Mouse (Mus musculus) retina, embryonic 14.5 days (tissue): ENCODE data around the gene Elmsan1.

ENCODE experiments used
- DNase-seq: peaks from one replicate; pipeline ENCODE4 v3.0.0-alpha.2; 2015; ENCODE audit warnings: low spot score

Gene Elmsan1

GRCm38 (mm10) chr12:84174871-84175270 is 43.8 kb downstream of the Elmsan1 start:
- no peak for DNase-seq

GRCm38 (mm10) chr12:84174190-84174811 is 44.4 kb downstream of the Elmsan1 start:
- DNase-seq, result no peak

GRCm38 (mm10) chr12:84173309-84173915 is 45.3 kb downstream of the Elmsan1 start:
- DNase-seq, result no peak

DNA sequence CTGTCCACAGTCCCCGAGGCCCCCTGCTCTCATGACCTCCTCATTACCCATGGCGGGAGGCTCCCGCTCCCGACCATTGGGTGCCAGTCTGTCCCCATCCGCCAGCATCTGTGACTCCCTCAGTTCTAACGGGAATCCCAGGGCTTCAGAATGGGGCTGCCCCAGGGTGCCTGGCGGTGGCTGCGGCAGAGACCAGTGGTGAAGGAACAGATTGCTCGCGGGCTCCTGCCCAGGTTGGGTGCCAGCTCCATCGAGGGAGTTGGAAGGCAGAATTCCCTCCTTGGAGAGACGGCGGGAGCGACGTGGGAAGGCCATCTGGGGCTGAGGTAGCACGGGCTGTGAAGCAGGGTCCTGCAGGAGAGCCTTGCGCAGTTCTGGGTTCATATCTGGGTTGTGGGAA is 45.8 kb downstream of the Elmsan1 start:
- no peak for DNase-seq

DNA sequence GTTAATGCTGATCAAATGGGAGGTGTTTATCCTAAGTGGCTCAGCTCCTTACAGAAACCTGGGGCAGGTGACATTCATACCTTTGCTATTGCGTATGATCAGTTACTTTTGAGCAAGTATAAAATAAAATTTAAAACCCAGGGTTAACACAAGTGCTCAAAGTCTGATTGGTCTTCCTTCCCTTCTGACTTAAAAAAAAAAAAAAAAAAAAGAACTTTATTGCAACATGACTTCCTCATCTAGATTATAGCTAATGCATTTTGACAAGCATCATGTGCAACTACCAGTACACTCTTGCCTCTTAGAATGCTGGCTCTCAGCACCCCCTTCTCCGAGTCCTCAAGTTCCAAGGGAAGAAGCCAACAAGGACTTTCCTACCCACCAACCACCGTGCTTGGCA is 46.5 kb downstream of the Elmsan1 start:
- DNase-seq, result no peak

DNA sequence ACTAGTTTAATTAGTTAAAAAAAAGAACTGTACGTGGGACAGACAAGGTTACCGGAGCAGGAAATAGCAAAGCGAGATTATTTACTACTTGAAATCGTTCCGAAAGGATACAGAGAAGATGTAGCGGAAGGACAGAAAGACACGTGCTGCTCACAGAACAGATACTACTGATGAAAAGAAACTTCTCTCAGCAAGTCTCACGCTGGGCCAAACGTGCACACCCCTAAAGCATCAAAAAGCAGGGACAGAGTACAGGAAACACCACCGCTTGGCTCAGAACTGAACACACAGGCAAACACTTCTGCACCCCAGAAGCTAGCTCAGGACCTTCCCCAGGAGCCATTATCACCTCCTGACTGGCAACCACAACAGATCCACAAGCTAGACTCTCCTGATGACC is 48.1 kb downstream of the Elmsan1 start:
- no peak for DNase-seq

DNA sequence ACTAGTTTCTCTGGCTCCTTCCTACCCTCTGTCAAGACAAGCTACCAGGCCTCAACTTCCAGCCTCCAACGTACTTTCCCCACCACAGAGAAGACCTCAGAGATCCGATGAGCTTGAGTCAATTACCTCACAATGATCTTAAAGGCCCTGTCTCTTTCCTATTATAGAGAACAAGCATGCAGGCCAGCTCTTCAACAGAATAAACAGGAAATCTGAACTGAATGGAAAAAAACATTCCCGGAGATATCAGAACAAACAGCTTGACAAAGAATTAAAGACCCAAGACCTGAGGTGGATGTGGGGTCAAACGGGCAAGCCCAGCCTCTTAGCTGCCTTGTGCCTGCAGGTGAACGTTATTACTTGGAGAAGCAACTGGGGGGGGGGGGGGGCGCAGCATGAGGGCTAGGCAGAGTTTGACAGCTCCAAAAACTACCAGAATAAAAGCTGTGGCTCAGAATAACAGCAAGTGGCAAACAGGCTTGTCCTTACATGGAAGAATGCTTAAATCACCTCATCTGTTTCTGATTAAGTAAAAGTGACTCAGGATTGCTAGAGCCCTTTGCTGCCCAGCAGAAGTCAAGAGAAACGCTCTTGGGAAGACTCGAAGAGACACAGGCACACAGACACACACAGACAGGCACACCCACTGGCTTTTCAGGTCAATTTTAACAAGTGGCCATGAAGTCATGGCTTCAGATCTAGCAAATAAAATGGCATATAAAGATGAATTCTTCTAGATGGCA is 52.9 kb downstream of the Elmsan1 start:
- DNase-seq, result no peak

DNA sequence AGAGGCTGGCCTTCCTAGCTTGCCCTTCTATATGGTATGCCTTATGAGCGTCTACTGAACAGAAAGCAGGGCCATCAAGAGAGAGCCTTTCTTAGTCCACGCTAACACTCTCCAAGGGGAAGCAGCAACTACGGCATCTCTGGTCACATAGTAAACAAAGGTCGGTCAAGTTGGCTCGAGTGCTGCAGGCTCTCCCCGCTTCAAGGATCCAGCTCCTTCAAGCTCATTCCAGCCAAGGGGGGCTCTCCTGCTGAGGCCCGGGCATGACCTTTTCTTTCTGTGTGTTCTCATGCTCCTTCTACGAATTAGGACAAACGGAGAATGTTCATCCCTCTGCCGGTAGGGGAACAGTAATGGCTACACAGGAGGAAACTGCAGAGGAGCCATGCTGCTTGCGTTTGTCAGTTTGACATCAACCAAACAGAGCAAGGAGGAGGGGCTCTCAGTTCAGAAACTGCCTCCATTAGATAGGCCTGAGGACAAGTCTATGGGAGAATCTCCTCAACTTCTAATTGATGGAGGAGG is 55.0 kb downstream of the Elmsan1 start:
- no peak for DNase-seq

DNA sequence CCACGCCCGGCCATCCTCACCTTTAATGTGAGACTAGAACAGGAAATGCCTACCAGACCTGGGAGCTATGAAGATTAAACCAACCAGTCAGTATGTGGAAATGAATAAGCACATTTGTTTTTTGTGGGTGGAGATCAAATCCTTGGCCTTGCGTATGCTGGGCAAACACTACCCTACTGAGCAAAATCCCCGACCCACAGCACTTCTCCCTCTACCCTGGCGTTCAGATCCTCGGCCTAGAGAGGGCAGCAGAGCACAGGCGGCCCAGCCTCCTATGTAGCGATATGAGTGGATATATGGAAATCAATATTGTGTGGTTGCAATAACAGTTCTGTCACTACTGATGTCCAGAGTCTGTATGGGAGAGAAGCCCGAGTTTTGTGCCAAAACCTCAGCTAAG is 55.5 kb downstream of the Elmsan1 start:
- DNase-seq, result peak; percentile 58

- DNase-seq, result peak; percentile 63
Measured at GRCm38 (mm10) chr12:84161616-84162433, 56.9 kb downstream of the Elmsan1 start.

- DNase-seq, result no peak
Measured at GRCm38 (mm10) chr12:84161116-84161515, 57.6 kb downstream of the Elmsan1 start.

DNA sequence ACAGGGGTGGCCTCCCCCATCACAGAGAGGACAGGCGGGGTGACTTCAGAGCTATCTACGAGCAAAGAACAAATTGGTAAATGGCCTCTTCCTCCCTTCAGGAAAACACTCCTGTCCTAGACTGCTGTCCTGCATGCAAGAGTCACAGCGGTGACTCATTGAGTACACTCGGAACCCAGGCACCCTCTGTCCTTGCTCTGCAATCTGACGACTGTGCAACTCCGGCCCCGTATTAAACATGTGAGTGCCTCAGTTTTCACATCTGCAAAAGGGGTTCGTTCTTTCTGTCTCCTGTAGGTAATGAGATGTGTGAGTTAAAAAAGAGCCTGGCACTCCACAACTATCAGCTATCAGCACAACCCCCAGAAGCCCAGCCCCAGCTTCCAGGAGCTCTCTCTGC is 58.2 kb downstream of the Elmsan1 start:
- DNase-seq, result no peak

DNA sequence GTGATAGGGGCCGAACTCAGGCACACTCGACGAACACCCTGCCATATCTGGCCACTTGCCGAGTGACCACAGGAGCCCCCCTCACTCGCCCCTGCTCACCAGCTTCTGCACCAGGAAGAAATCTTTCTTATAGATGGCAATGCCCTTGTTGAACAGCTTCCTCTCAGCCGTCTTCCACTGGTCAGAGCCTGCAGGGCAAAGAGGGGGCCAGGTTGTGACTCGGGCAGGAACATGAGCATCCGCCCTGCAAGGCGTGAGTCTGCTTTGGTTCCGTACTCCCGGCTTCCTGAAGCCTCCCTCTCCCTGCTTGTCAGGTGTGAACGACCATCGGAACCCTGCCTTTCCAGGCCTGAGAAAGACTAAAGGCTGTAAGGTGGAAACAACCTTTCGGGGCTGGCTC is 60.5 kb downstream of the Elmsan1 start:
- no peak for DNase-seq

DNA sequence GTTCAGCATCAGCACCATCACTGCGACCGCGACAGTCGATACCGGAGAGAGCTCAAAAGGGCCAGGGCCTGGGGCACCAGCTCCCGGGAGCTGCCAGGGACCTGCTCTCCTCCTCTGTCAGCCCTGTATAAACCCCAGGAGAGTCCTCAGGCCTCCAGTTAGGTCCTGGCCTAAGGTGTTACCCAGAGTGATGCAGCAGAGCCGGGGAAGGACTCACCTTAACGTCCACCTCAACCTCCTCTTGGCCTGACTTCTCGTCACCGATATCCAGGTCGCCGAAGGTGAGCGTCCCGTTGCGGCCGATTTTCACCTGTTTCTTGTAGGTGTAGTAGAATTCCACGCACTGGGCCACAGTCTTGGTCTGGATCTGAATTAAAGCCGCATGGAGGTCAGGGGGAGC is 62.5 kb downstream of the Elmsan1 start:
- DNase-seq, result no peak

- no peak for DNase-seq
Measured at GRCm38 (mm10) chr12:84155523-84155871, 63.2 kb downstream of the Elmsan1 start.

- DNase-seq, result no peak
Measured at GRCm38 (mm10) chr12:84154786-84155522, 63.7 kb downstream of the Elmsan1 start.

DNA sequence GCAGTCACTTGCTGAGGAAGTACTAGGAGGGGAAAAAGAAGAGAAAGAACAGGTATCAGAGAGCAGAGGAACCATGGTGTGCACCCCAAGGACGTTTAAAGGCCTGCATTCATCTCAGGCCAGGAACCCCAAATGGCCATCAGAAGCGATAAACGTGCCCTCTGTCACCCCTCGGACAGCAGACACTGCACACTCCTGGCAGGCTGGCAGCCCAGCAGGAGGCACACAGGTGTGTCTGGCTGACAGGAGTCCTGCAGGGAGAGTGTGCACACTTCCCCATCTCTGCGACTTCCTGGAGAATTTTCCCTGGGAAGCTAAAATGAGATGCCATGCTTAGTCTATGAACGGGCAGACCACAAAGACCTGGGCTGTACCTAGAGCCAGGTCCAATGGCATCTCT is 65.3 kb downstream of the Elmsan1 start:
- no peak for DNase-seq

GRCm38 (mm10) chr12:84152352-84153190 is 66.1 kb downstream of the Elmsan1 start:
- DNase-seq, result no peak

DNA sequence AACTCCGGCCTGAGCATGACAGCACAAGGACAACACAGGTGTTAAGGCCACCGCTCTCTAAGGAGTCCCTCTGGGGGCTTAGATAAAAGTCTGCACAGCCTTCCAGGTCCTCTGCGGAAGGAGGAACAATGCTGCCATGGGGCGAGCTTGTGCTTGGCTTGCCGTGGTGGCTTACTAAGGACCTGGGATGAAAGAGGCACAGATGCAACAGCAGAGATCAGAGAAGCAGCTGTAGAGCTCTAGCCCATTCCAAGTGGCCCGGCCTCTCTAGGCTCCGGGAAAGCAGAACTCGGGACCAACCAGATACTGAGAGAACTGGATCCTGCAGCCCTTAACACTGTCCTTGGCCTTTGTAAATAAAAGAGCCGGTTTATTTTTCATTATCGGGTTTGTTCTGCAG is 66.8 kb downstream of the Elmsan1 start:
- DNase-seq, result no peak

GRCm38 (mm10) chr12:84150976-84151375 is 67.7 kb downstream of the Elmsan1 start:
- no peak for DNase-seq

DNA sequence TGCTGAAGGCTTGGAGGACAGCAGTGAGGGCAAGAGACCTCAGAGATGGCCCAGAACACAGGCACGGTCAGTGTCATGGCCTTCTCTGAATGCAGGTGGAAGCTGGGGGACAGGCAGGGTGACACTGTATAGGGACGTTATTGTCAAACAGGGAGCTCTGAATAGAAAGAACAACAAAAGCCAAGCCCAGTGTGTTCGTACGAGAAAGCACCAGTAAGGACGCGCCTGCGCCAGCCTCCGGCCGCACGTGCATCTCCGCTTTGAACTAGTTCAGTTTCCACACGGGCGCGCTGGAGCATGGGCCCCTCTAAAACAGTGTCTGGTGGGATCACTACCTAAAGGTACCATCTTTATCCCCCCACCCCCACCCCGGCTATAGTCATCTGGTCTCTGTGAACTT is 68.7 kb downstream of the Elmsan1 start:
- no peak for DNase-seq
